ENCODE assay signal across 20 mouse cellular contexts in the genomic region with DNA sequence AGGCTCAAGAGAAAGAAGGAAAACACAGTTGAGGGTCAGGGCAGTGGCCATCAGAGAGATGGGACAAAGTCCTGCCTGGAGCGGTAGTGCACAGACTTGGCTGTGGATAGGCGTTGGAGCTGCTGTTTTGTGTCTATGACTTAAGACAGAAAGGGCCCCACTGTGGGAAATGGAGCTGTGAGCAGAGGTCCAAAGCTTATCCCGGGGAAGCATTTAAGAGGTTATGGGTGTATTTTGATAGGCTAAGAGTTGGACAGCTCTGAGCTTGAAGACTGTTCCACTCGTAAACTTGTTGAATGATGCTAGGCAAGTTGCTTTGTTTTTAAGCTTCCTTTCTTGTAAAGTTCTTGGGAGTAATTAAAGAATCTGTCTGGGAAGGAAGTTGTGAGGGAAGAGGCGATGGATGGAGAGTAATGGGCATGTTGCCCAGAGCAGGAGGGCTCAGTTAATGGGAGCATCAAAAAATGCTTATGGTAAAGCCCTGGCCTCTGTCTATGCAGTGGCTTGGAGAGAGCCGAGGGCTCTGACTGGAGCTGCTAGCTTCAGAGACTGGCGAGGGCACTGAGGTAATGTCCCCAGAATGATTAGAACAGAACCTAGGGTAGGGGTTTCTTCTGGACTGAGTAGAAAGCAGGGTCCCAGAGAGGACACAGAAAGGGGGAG. TPM values are rescaled to one million over a fixed set of nuclear protein-coding genes. Genes with fewer than 3 reads are reported as not detected.
DNase-seq lines count a peak whose midpoint lies in the region; ATAC-seq and TF ChIP-seq lines count a peak whose summit lies in the region.
"Had no signal": no experiment of that assay in that cellular context is flagged by ENCODE, and none has a peak within 500 bp of the region (broad histone marks: within the 10 kb centered on the region; RNA-seq: fewer than 3 reads in every experiment).

No protein-coding gene starts in this region.

- H3K4me3 ChIP-seq in heart, embryonic 14.5 days (ENCODE audit: control insufficient read depth in 1 of 2, insufficient read depth in 1 of 2, low read depth in 1 of 2, low read length in 2 of 2): no peak overlapping the region
- no peak overlapping the region for H3K4me3 ChIP-seq in heart, embryonic 10.5 days
- H3K4me3 ChIP-seq in limb, embryonic 13.5 days: no peak overlapping the region
- no peak overlapping the region for H3K4me3 ChIP-seq in limb, embryonic 10.5 days
- no peak overlapping the region for H3K4me3 ChIP-seq in stomach, embryonic 16.5 days (replicated peaks; ENCODE audit: low read length)
- H3K4me3 ChIP-seq in stomach, postnatal 0 days (ENCODE audit: low read depth, low read length): no peak overlapping the region
- H3K4me3 ChIP-seq: embryonic facial prominence, embryonic 15.5 days; forebrain, embryonic 15.5 days; heart, embryonic 12.5 days; hindbrain, embryonic 12.5 days; liver, embryonic 15.5 days; midbrain, embryonic 12.5 days; stomach, embryonic 15.5 days had no signal

- no peak overlapping the region for H3K4me2 ChIP-seq in heart, embryonic 14.5 days (ENCODE audit: low read length)
- no peak overlapping the region for H3K4me2 ChIP-seq in limb, embryonic 13.5 days (replicated peaks)
- no peak overlapping the region for H3K4me2 ChIP-seq in stomach, embryonic 16.5 days (ENCODE audit: low read depth, low read length)
- no peak overlapping the region for H3K4me2 ChIP-seq in stomach, postnatal 0 days (replicated peaks; ENCODE audit: low read depth)
- H3K4me2 ChIP-seq: embryonic facial prominence, embryonic 15.5 days; forebrain, embryonic 15.5 days; heart, embryonic 12.5 days; hindbrain, embryonic 12.5 days; liver, embryonic 15.5 days; midbrain, embryonic 12.5 days; stomach, embryonic 15.5 days had no signal

- H3K9me3 ChIP-seq in heart, embryonic 14.5 days (ENCODE audit: control insufficient read depth, low read length): no peaks in the 10 kb centered on the region
- H3K9me3 ChIP-seq in heart, embryonic 10.5 days: no peaks in the 10 kb centered on the region
- no peaks in the 10 kb centered on the region for H3K9me3 ChIP-seq in limb, embryonic 13.5 days
- H3K9me3 ChIP-seq in limb, embryonic 10.5 days (replicated peaks): no peaks in the 10 kb centered on the region
- H3K9me3 ChIP-seq in stomach, embryonic 16.5 days (replicated peaks; ENCODE audit: control insufficient read depth, low read length): no peaks in the 10 kb centered on the region
- H3K9me3 ChIP-seq in stomach, postnatal 0 days (ENCODE audit: control insufficient read depth, low read length): no peaks in the 10 kb centered on the region
- H3K9me3 ChIP-seq: embryonic facial prominence, embryonic 15.5 days; forebrain, embryonic 15.5 days; liver, embryonic 15.5 days; midbrain, embryonic 12.5 days; stomach, embryonic 15.5 days had no signal

- no peak for TF ChIP-seq CTCF in stomach, postnatal 0 days (IDR thresholded peaks at IDR 0.05; ENCODE audit: low read depth)

- H3K36me3 ChIP-seq in heart, embryonic 14.5 days (ENCODE audit: control insufficient read depth, insufficient read depth, low read length): no peaks in the 10 kb centered on the region
- H3K36me3 ChIP-seq in heart, embryonic 10.5 days: no peaks in the 10 kb centered on the region
- no peaks in the 10 kb centered on the region for H3K36me3 ChIP-seq in limb, embryonic 13.5 days
- H3K36me3 ChIP-seq in limb, embryonic 10.5 days: no peaks in the 10 kb centered on the region
- H3K36me3 ChIP-seq in stomach, embryonic 16.5 days (ENCODE audit: control insufficient read depth, insufficient read depth, low read length): no peaks in the 10 kb centered on the region
- no peaks in the 10 kb centered on the region for H3K36me3 ChIP-seq in stomach, postnatal 0 days (ENCODE audit: control insufficient read depth, insufficient read depth, low read length)
- H3K36me3 ChIP-seq: embryonic facial prominence, embryonic 15.5 days; forebrain, embryonic 15.5 days; hindbrain, embryonic 12.5 days; liver, embryonic 15.5 days; midbrain, embryonic 12.5 days; stomach, embryonic 15.5 days had no signal

- no peak for DNase-seq in heart, embryonic 10.5 days (ENCODE audit: low spot score)
- DNase-seq in limb, embryonic 10.5 days (ENCODE audit: low spot score): no peak
- DNase-seq in stomach, postnatal 0 days (ENCODE audit: low spot score): no peak
- DNase-seq in neural tube, embryonic 10.5 days (ENCODE audit: extremely low spot score, low spot score): no peak
- DNase-seq: adrenal gland, postnatal 25 days; gastrocnemius, postnatal 10 days; layer of hippocampus, postnatal 36 days; liver; thymus, adult 2 months; thymus, postnatal 4 days had no signal

- no peak for TF ChIP-seq EP300 in stomach, postnatal 0 days (optimal IDR thresholded peaks at IDR 0.05)

- H3K27ac ChIP-seq in heart, embryonic 14.5 days (replicated peaks in 1 of 2; ENCODE audit: control insufficient read depth in 1 of 2, insufficient read depth in 1 of 2, low read depth in 2 of 2, low read length in 2 of 2): no peak overlapping the region
- no peak overlapping the region for H3K27ac ChIP-seq in heart, embryonic 10.5 days
- no peak overlapping the region for H3K27ac ChIP-seq in limb, embryonic 13.5 days
- H3K27ac ChIP-seq in limb, embryonic 10.5 days: no peak overlapping the region
- H3K27ac ChIP-seq in stomach, embryonic 16.5 days (ENCODE audit: low read length): 0 out of 2 replicates have a peak overlapping the region, but pooled peaks have one; percentile 16
- no peak overlapping the region for H3K27ac ChIP-seq in stomach, postnatal 0 days (replicated peaks)
- H3K27ac ChIP-seq: embryonic facial prominence, embryonic 15.5 days; forebrain, embryonic 15.5 days; hindbrain, embryonic 12.5 days; liver, embryonic 15.5 days; midbrain, embryonic 12.5 days; stomach, embryonic 15.5 days had no signal

- no peaks in the 10 kb centered on the region for H3K27me3 ChIP-seq in heart, embryonic 14.5 days (ENCODE audit: control insufficient read depth, insufficient read depth, low read length)
- H3K27me3 ChIP-seq in heart, embryonic 10.5 days (ENCODE audit: insufficient read depth, poor library complexity, severe bottlenecking): peaks cover 5% of the 10 kb centered on the region; the same call in 1 of the 2 replicates
- H3K27me3 ChIP-seq in limb, embryonic 13.5 days: no peaks in the 10 kb centered on the region
- H3K27me3 ChIP-seq in limb, embryonic 10.5 days (ENCODE audit: low read depth, poor library complexity, severe bottlenecking): no peaks in the 10 kb centered on the region
- no peaks in the 10 kb centered on the region for H3K27me3 ChIP-seq in stomach, embryonic 16.5 days (ENCODE audit: control insufficient read depth, insufficient read depth, low read length)
- H3K27me3 ChIP-seq in stomach, postnatal 0 days (ENCODE audit: control insufficient read depth, insufficient read depth, low read length): no peaks in the 10 kb centered on the region
- H3K27me3 ChIP-seq: embryonic facial prominence, embryonic 15.5 days; forebrain, embryonic 15.5 days; heart, embryonic 12.5 days; hindbrain, embryonic 12.5 days; liver, embryonic 15.5 days; midbrain, embryonic 12.5 days; stomach, embryonic 15.5 days had no signal

- peaks cover 2 to 4% of the 10 kb centered on the region in 2 experiments; a peak in 1 of 4 replicates for H3K4me1 ChIP-seq in heart, embryonic 14.5 days (ENCODE audit: control insufficient read depth in 2 of 2, insufficient read depth in 2 of 2, low read length in 2 of 2)
- H3K4me1 ChIP-seq in heart, embryonic 10.5 days: peaks cover under 1% of the 10 kb centered on the region; the same call in 1 of the 2 replicates
- H3K4me1 ChIP-seq in limb, embryonic 13.5 days: peaks cover 7% of the 10 kb centered on the region; the same call in 1 of the 2 replicates
- 0 out of 2 replicates have a peak, but pooled peaks cover 3% of the 10 kb centered on the region for H3K4me1 ChIP-seq in limb, embryonic 10.5 days
- H3K4me1 ChIP-seq in stomach, embryonic 16.5 days (ENCODE audit: control insufficient read depth, insufficient read depth, low read length): no peaks in the 10 kb centered on the region
- no peaks in the 10 kb centered on the region for H3K4me1 ChIP-seq in stomach, postnatal 0 days (replicated peaks; ENCODE audit: control insufficient read depth, insufficient read depth)
- H3K4me1 ChIP-seq: heart, embryonic 12.5 days; hindbrain, embryonic 12.5 days; liver, embryonic 15.5 days; midbrain, embryonic 12.5 days; stomach, embryonic 15.5 days had no signal

- 49% methylated on average over 7 of the region's 7 CpGs for WGBS in heart, embryonic 14.5 days
- WGBS in heart, embryonic 10.5 days: 77% methylated on average over 7 of the region's 7 CpGs
- 63% methylated on average over 7 of the region's 7 CpGs for WGBS in limb, embryonic 13.5 days
- WGBS in limb, embryonic 10.5 days: 84% methylated on average over 7 of the region's 7 CpGs
- 63% methylated on average over 7 of the region's 7 CpGs for WGBS in stomach, embryonic 16.5 days
- 62% methylated on average over 7 of the region's 7 CpGs for WGBS in stomach, postnatal 0 days

- H3K9ac ChIP-seq in heart, embryonic 14.5 days (ENCODE audit: low read length): no peak overlapping the region
- H3K9ac ChIP-seq in limb, embryonic 13.5 days: no peak overlapping the region
- no peak overlapping the region for H3K9ac ChIP-seq in stomach, embryonic 16.5 days (ENCODE audit: low read length)
- H3K9ac ChIP-seq in stomach, postnatal 0 days (ENCODE audit: low read length): no peak overlapping the region
- H3K9ac ChIP-seq: embryonic facial prominence, embryonic 15.5 days; forebrain, embryonic 15.5 days; heart, embryonic 12.5 days; hindbrain, embryonic 12.5 days; liver, embryonic 15.5 days; midbrain, embryonic 12.5 days; stomach, embryonic 15.5 days had no signal

- ATAC-seq in heart, embryonic 14.5 days (ENCODE audit: insufficient number of reproducible peaks, insufficient read depth, low FRiP score, low read depth): 0 out of 2 replicates have a peak, but pooled peaks have one; percentile 26
- ATAC-seq in limb, embryonic 13.5 days (ENCODE audit: low FRiP score, low read depth): peak; percentile 44; the same call in 1 of the 2 replicates
- ATAC-seq in stomach, embryonic 16.5 days (ENCODE audit: insufficient read depth, low FRiP score): peak; percentile 46; the same call in 1 of the 2 replicates
- no peak for ATAC-seq in stomach, postnatal 0 days (ENCODE audit: low FRiP score, low TSS enrichment)
- ATAC-seq: forebrain, embryonic 15.5 days had no signal

RNA-seq across cellular contexts. Expression of gene Rab6b, which starts 39.9 kb away (rescaled TPM):
- 1.0 and 1.5 TPM in 2 replicates for polyA plus RNA-seq in heart, embryonic 14.5 days (2014; fragmentation: Nextera tagmentation; extraction: Ambion mirVana)
- polyA plus RNA-seq in heart, embryonic 10.5 days (2016; fragmentation: Nextera tagmentation; extraction: Ambion mirVana): 2.3 and 2.7 TPM in 2 replicates
- polyA plus RNA-seq in limb, embryonic 13.5 days (2015; fragmentation: Nextera tagmentation; extraction: Ambion mirVana): 5.6 and 6.1 TPM in 2 replicates
- polyA plus RNA-seq in limb, embryonic 10.5 days (2016; fragmentation: Nextera tagmentation; extraction: Ambion mirVana): 1.2 and 2.1 TPM in 2 replicates
- 5.5 and 6.1 TPM in 2 replicates for polyA plus RNA-seq in stomach, embryonic 16.5 days (2015; fragmentation: Nextera tagmentation; extraction: Ambion mirVana)
- 3.3 and 4.1 TPM in 2 replicates for polyA plus RNA-seq in stomach, postnatal 0 days (2015; fragmentation: Nextera tagmentation; extraction: Ambion mirVana)
